Mouse (Mus musculus) erythroblast, embryonic 14.5 days (primary cell): ENCODE measurements around the gene Oxct2a.

ENCODE experiments used
- GATA1 ChIP-seq: IDR thresholded peaks from 2 replicates; pipeline ENCODE4 v1.6.1; 2012; ENCODE audit warnings: low read length, inconsistent platforms, mixed read lengths
- TAL1 ChIP-seq: IDR thresholded peaks from 3 replicates; pipeline ENCODE4 v1.6.1; 2012; ENCODE audit warnings: low read length, inconsistent platforms, mixed read lengths

- TF ChIP-seq GATA1 (no peak), TAL1 (no peak)
Observed at GRCm38 (mm10) chr4:123305789-123306188, 17.6 kb downstream of the Oxct2a start.
